Mouse (Mus musculus) hindbrain, embryonic 11.5 days (tissue): ENCODE data around the gene Cnot8. TPM values are rescaled to one million over a fixed set of nuclear protein-coding genes. Genes with fewer than 3 reads are reported as not detected.

ENCODE experiments used
- ATAC-seq: fragments of 200-750 bp; cut with Nextera tagmentation; 2 replicates; pipeline ENCODE4 v1.8.0; 2017; ENCODE audit warnings: mild to moderate bottlenecking, moderate TSS enrichment, moderate library complexity; ENCODE audit not compliant: low FRiP score
- DNase-seq: peaks from one replicate; pipeline ENCODE4 v3.0.0-alpha.2; 2015; ENCODE audit warnings: low spot score
- H3K27ac ChIP-seq: fragments of 300-500 bp; sonication (generic); 2 replicates; pipeline ENCODE4 v1.5.1; 2014; ENCODE audit warnings: mild to moderate bottlenecking, low read depth, low read length
- H3K27me3 ChIP-seq: fragments of 300-500 bp; sonication (generic); 2 replicates; pipeline ENCODE4 v1.6.1; 2014; ENCODE audit warnings: mild to moderate bottlenecking, low read length, moderate library complexity, mixed read lengths; ENCODE audit not compliant: control insufficient read depth, insufficient read depth
- H3K36me3 ChIP-seq: fragments of 300-500 bp; sonication (generic); 2 replicates; pipeline ENCODE4 v1.6.1; 2014; ENCODE audit warnings: mild to moderate bottlenecking, low read length, moderate library complexity, mixed read lengths; ENCODE audit not compliant: control insufficient read depth, insufficient read depth
- H3K4me1 ChIP-seq: fragments of 300-500 bp; sonication (generic); replicated peaks from 2 replicates; pipeline ENCODE4 v1.6.1; 2014; ENCODE audit warnings: low read length, mixed read lengths; ENCODE audit not compliant: control insufficient read depth, insufficient read depth
- H3K4me2 ChIP-seq: fragments of 300-500 bp; sonication (generic); replicated peaks from 2 replicates; pipeline ENCODE4 v1.6.1; 2014; ENCODE audit warnings: mild to moderate bottlenecking, low read depth, low read length
- H3K4me3 ChIP-seq: fragments of 300-500 bp; sonication (generic); 2 replicates; pipeline ENCODE4 v1.5.1; 2014; ENCODE audit warnings: low read depth, low read length
- H3K9ac ChIP-seq: fragments of 300-500 bp; sonication (generic); 2 replicates; pipeline ENCODE4 v1.6.1; 2014; ENCODE audit warnings: low read depth, low read length
- H3K9me3 ChIP-seq: fragments of 300-500 bp; sonication (generic); 2 replicates; pipeline ENCODE4 v1.6.1; 2016; ENCODE audit warnings: low read length; ENCODE audit not compliant: control insufficient read depth
- WGBS: fragments of 180-500 bp; shearing (Covaris S2); extraction: QIAGEN DNeasy Blood & Tissue Kit; methylation state at CpG from one replicate; pipeline ENCODE4 v1.1.7; 2014; 5-methylcytosine and 5-hydroxymethylcytosine counted together
- polyA plus RNA-seq: library from polyadenylated mRNA; unstranded; fragments of >200 nt; fragmentation: Nextera tagmentation; extraction: Ambion mirVana; gene quantifications from 2 replicates; pipeline ENCODE4 v1.2.1, GENCODE M21; 2014

The Cnot8 gene
- polyA plus RNA-seq, 1 experiment from 2014 or later: 112 TPM

DNA sequence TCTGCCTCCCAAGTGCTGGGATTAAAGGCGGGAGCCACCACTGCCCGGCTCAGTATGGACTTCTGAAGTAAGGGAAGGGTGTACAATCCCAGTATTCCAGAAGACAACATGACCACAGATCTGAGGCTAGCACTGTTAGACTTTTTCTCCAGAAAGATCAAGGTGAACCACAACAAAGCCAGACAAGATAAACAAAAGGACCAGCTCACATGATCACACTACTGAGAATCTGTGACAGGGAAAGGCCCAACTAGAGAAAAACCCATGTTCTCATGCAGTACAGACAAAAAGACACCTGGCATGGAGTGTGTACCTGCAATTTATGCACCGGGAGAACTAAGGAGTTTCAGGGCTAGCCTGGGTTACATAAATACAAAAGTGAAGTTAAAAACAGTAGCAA lies 28.1 kb downstream of the Cnot8 start:
- no peaks in the 10 kb centered on the region for H3K9me3 ChIP-seq
- H3K9ac ChIP-seq: no peak overlapping the region
- 0 out of 2 replicates have a peak, but pooled peaks cover 7% of the 10 kb centered on the region for H3K36me3 ChIP-seq
- no peaks in the 10 kb centered on the region for H3K27me3 ChIP-seq
- 89% methylated on average over 3 of the region's 3 CpGs for WGBS
- H3K4me3 ChIP-seq: no peak overlapping the region
- DNase-seq: no peak
- H3K4me2 ChIP-seq: no peak overlapping the region
- no peak overlapping the region for H3K27ac ChIP-seq
- H3K4me1 ChIP-seq: no peaks in the 10 kb centered on the region
- no peak for ATAC-seq

DNA sequence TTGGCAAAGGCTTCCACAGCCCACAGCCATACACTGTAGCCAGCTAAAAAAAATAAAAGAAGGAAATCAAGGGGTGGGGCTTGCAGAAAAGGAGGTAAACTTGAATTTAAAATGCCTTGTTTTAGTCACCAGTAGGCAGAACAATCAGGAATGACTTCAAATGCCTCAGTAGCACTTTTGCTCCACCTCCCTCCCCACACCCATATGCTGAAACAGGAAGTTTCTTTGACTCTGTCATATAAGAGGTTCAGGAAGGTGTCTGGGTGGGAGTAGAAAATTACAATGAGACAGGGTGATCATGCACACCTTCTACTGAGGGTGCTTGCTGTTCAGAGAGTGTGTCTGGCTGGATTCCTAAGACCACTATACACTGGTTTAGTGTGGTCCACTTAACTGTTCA lies 30.9 kb downstream of the Cnot8 start:
- no peak overlapping the region for H3K9ac ChIP-seq
- H3K36me3 ChIP-seq: 0 out of 2 replicates have a peak, but pooled peaks cover 7% of the 10 kb centered on the region

DNA sequence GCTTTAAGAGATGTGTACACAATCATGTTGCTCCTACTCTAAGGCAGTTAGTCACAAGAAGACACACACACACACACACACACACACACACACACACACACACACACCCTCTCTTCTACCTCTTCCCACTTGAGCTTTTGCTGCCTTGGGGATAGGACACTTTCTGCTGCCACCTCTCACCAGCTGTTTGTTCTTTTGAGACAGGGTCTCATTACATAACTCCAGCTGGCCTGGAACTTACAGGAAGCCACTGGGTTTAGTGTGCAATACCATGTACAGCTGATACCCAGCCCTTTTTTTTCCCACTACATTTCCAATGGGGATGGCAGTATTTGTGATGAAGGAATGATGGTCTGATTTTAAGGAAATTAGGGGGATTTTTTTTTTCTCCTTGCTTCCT lies 31.3 kb downstream of the Cnot8 start:
- H3K36me3 ChIP-seq: 0 out of 2 replicates have a peak, but pooled peaks cover 7% of the 10 kb centered on the region
- H3K27me3 ChIP-seq: no peaks in the 10 kb centered on the region
- no peak overlapping the region for H3K4me3 ChIP-seq
- no peak overlapping the region for H3K4me2 ChIP-seq
- no peak overlapping the region for H3K27ac ChIP-seq
- ATAC-seq: no peak
- no peaks in the 10 kb centered on the region for H3K9me3 ChIP-seq
- H3K9ac ChIP-seq: no peak overlapping the region
- DNase-seq: no peak
- no peaks in the 10 kb centered on the region for H3K4me1 ChIP-seq

More for the DNA sequence above, 30.9 kb downstream of the Cnot8 start:
- Histone ChIP-seq H3K4me3 (no peak overlapping the region), H3K27ac (no peak overlapping the region), H3K4me1 (no peaks in the 10 kb centered on the region), H3K27me3 (no peaks in the 10 kb centered on the region), H3K4me2 (no peak overlapping the region), H3K9me3 (no peaks in the 10 kb centered on the region)
- no peak for ATAC-seq
- no peak for DNase-seq

DNA sequence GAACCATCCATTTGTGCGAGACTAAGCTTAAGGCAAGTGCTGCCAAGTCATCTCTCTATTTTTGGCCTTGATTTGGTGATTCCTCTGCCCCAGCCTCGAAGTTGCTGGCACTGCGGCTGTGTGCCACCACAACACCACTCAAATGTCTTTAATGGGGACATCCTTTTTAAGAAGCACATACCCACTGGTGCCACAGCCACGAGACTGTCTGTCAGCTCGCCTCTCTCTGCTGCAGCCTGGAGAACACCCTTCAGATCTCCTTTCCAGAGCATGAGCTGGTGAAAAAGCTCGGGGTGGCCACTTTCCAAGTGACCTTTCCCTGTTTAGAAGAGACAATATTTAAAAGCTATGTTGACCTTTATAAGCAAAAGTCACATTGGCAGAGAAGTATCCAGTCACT lies 32.7 kb downstream of the Cnot8 start:
- 95% methylated on average over 6 of the region's 6 CpGs for WGBS
- ATAC-seq (no peak), DNase-seq (no peak)
- Histone ChIP-seq H3K4me3 (no peak overlapping the region), H3K36me3 (peaks cover 9% of the 10 kb centered on the region), H3K9me3 (no peaks in the 10 kb centered on the region), H3K27me3 (no peaks in the 10 kb centered on the region), H3K4me2 (no peak overlapping the region), H3K4me1 (no peaks in the 10 kb centered on the region), H3K9ac (no peak overlapping the region), H3K27ac (no peak overlapping the region)

DNA sequence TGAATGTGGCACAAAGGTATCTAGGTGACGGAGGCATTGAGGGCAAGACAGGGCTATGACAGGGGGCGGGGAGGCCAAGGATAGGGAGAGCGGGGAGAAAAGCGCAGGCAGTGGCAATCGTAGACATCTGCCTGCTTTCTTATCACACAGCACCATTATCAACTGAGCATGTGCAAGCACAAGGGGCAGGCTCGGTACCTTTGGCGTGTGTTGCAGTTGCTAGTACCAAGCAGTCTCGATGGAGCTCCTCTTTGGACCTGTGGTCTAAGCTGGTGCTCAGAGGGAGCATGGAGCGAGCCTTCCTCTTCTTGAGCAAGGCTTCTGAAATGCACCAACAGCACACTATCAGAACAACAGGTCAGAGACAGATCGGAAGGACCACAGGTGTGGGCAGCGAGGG lies 34.9 kb downstream of the Cnot8 start:
- 77% methylated on average over 11 of the region's 11 CpGs for WGBS
- H3K9me3 ChIP-seq: no peaks in the 10 kb centered on the region
- DNase-seq: peak; percentile 4
- 0 out of 2 replicates have a peak overlapping the region, but pooled peaks have one; percentile 18 for H3K27ac ChIP-seq
- peaks cover 9% of the 10 kb centered on the region for H3K36me3 ChIP-seq
- no peak overlapping the region for H3K4me3 ChIP-seq
- no peak overlapping the region for H3K4me2 ChIP-seq
- H3K9ac ChIP-seq: no peak overlapping the region
- no peak for ATAC-seq
- H3K4me1 ChIP-seq: no peaks in the 10 kb centered on the region
- H3K27me3 ChIP-seq: no peaks in the 10 kb centered on the region

DNA sequence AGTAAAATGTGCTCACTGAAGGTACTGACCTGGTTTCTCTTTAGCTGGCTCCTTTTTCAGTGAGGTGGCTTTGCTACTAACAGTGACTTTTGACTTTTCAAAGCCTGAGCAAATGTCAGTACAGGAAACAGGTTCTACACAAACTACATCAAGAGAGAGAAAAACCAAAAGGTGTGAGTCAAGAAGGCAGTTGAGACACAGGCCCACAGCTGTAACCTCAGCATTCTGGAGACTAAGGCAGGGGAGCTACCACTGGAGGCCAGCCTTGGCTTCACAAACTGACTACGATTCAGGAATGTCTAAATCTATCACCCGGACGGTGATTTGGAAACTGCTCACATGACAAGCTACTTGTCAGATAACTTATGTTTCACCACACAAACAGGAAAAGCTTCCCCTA lies 35.5 kb downstream of the Cnot8 start:
- H3K4me1 ChIP-seq: no peaks in the 10 kb centered on the region
- ATAC-seq (no peak), DNase-seq (no peak)
- H3K36me3 ChIP-seq: peaks cover 9% of the 10 kb centered on the region
- H3K27ac ChIP-seq: no peak overlapping the region
- no peak overlapping the region for H3K4me2 ChIP-seq
- H3K9ac ChIP-seq: no peak overlapping the region
- 89% methylated on average over 3 of the region's 3 CpGs for whole genome bisulfite sequencing
- H3K4me3 ChIP-seq: no peak overlapping the region
- no peaks in the 10 kb centered on the region for H3K27me3 ChIP-seq
- H3K9me3 ChIP-seq: no peaks in the 10 kb centered on the region

DNA sequence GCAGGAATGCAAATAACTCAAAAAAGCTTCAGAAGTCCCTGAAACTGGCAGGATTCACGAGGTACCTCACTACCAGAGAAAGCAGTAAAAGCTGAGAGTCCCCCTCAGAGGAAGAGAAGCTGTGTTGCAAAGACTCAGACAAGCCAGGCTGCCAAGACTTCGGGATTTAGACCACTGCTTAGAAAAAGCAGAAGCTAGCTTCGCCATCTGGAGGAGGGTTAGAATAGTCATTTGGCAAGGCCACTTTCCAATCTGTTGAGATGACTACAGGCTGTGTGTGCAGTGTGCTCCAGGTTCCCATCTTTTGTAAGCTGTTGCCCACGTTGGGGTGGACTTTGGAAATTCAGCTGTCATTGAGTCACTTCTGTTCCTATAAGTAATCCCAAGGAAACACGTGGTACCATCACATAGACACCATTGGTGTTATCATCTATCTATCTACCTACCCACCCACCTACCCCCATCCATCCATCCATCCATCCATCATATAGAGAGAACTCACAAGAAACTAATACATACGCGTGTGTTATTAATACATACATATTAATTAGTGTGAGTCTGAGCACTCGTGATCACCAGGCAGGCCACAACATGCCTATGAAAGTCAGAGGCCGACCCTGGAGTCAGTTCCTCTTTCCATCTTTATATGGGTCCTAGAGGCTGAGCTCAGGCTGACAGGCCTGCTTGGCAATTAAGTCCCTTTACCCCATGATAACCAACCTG lies 39.9 kb downstream of the Cnot8 start:
- H3K36me3 ChIP-seq: peaks cover 12% of the 10 kb centered on the region
- DNase-seq (no peak), ATAC-seq (no peak)
- H3K4me1 ChIP-seq: no peaks in the 10 kb centered on the region
- no peak overlapping the region for H3K4me3 ChIP-seq
- whole genome bisulfite sequencing: 90% methylated on average over 9 of the region's 9 CpGs
- H3K27ac ChIP-seq: no peak overlapping the region
- no peak overlapping the region for H3K4me2 ChIP-seq
- H3K9me3 ChIP-seq: no peaks in the 10 kb centered on the region
- no peaks in the 10 kb centered on the region for H3K27me3 ChIP-seq
- no peak overlapping the region for H3K9ac ChIP-seq

DNA sequence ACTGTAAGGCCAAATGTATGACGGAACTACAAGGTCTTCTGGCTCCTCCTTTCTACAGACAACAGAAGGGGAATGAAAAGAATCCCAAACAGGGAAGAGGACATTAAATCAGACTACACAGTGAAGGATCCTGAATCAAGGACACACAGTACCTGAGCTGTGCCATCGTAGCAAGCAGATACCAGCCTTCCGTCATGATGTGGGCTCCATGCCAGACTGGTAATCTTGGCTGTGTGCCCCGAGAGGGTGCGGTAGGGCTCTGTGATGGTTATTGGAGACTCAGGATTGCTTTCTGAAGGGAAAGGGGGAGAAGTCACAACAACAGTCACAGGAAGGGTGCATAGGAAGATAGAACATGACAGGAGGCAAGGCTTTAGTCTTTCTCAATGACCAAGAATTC lies 42.3 kb downstream of the Cnot8 start:
- H3K36me3 ChIP-seq: peaks cover 7% of the 10 kb centered on the region; the same call in 1 of the 2 replicates
- ATAC-seq (no peak), DNase-seq (no peak)
- 95% methylated on average over 5 of the region's 5 CpGs for WGBS
- H3K27me3 ChIP-seq: no peaks in the 10 kb centered on the region
- no peaks in the 10 kb centered on the region for H3K9me3 ChIP-seq
- no peaks in the 10 kb centered on the region for H3K4me1 ChIP-seq
- H3K27ac ChIP-seq: no peak overlapping the region
- H3K4me3 ChIP-seq: no peak overlapping the region
- no peak overlapping the region for H3K4me2 ChIP-seq
- H3K9ac ChIP-seq: no peak overlapping the region

DNA sequence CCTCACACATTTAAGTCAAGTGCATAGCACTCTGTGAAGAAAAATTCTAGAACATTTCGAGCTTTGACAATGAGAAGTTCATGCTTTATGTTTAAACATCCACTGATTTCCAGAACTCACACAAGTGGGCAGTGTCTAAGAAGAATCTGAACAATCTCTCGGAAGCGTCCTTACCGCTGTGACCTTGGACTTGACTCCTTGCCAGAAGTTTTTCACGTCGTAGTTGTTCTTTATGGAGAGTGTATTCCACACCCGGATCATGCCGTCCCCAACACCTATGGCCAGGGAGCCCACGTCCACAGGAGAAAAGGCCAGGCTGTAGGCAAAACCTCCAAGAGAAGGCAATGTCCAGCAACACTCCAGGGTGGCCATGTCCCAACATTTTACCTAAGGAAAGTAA lies 51.5 kb downstream of the Cnot8 start:
- H3K27me3 ChIP-seq: no peaks in the 10 kb centered on the region
- no peaks in the 10 kb centered on the region for H3K9me3 ChIP-seq
- no peak overlapping the region for H3K4me3 ChIP-seq
- H3K4me2 ChIP-seq: no peak overlapping the region
- H3K4me1 ChIP-seq: no peaks in the 10 kb centered on the region
- WGBS: 95% methylated on average over 9 of the region's 9 CpGs
- H3K27ac ChIP-seq: no peak overlapping the region
- DNase-seq (no peak), ATAC-seq (no peak)
- no peak overlapping the region for H3K9ac ChIP-seq
- H3K36me3 ChIP-seq: 0 out of 2 replicates have a peak, but pooled peaks cover 3% of the 10 kb centered on the region
